Mouse (Mus musculus) hindbrain, embryonic 13.5 days (tissue): ENCODE data around the gene Fancd2os. TPM values are rescaled to one million over a fixed set of nuclear protein-coding genes. Genes with fewer than 3 reads are reported as not detected.

ENCODE experiments used
- polyA plus RNA-seq: library from polyadenylated mRNA; unstranded; fragments of >200 nt; fragmentation: Nextera tagmentation; extraction: Ambion mirVana; gene quantifications from 2 replicates; pipeline ENCODE4 v1.2.1, GENCODE M21; 2015

Gene Fancd2os
- polyA plus RNA-seq, 1 experiment from 2014 or later = 0.19 TPM

Other genes starting within 250 kb of the Fancd2os start
- 70.0 and 70.6 TPM in 2 replicates for gene Tada3, start 222.8 kb downstream of the Fancd2os start, polyA plus RNA-seq
- gene Arpc4, start 222.6 kb downstream of the Fancd2os start, polyA plus RNA-seq = 416 and 430 TPM in 2 replicates
- 11.8 TPM in 2 replicates for gene Ttll3, start 211.5 kb downstream of the Fancd2os start, polyA plus RNA-seq
- 17.5 and 19.5 TPM in 2 replicates for gene Rpusd3, start 181.4 kb downstream of the Fancd2os start, polyA plus RNA-seq
- not detected in 2 replicates for gene Cidec, start 165.0 kb downstream of the Fancd2os start, polyA plus RNA-seq
- 92.9 and 96.9 TPM in 2 replicates for gene Jagn1, start 158.1 kb downstream of the Fancd2os start, polyA plus RNA-seq
- 0.09 and 0.17 TPM in 2 replicates for gene Il17re, start 142.2 kb downstream of the Fancd2os start, polyA plus RNA-seq
- gene Il17rc, start 129.3 kb downstream of the Fancd2os start, polyA plus RNA-seq = 2.0 and 2.4 TPM in 2 replicates
- gene Creld1, start 117.4 kb downstream of the Fancd2os start, polyA plus RNA-seq = 67.2 and 72.4 TPM in 2 replicates
- gene Prrt3, start 98.8 kb downstream of the Fancd2os start, polyA plus RNA-seq = 5.3 and 7.1 TPM in 2 replicates
- gene Emc3, start 69.1 kb downstream of the Fancd2os start, polyA plus RNA-seq = 105 and 110 TPM in 2 replicates
- 3.0 and 3.2 TPM in 2 replicates for gene Fancd2, start 69.0 kb downstream of the Fancd2os start, polyA plus RNA-seq
- gene Brk1, start 4.1 kb upstream of the Fancd2os start, polyA plus RNA-seq = 235 and 248 TPM in 2 replicates
- 65.0 and 68.5 TPM in 2 replicates for gene Vhl, start 23.2 kb upstream of the Fancd2os start, polyA plus RNA-seq
- 1.7 and 2.1 TPM in 2 replicates for gene Irak2, start 37.8 kb upstream of the Fancd2os start, polyA plus RNA-seq
- gene Tatdn2, start 96.3 kb upstream of the Fancd2os start, polyA plus RNA-seq = 0.72 and 0.83 TPM in 2 replicates
- 0.29 TPM in 1 of 2 replicates, not detected in the other for gene Ghrl, start 119.2 kb upstream of the Fancd2os start, polyA plus RNA-seq
- gene Sec13, start 140.0 kb upstream of the Fancd2os start, polyA plus RNA-seq = 216 and 218 TPM in 2 replicates